Mouse (Mus musculus): ENCODE results near the gene Psmc3. TPM values are rescaled to one million over a fixed set of nuclear protein-coding genes. Genes with fewer than 3 reads are reported as not detected.

Gene Psmc3
- total and polyA plus RNA-seq, 3 experiments = 214 to 284 (median 257) TPM

- in situ Hi-C loops (cut with MboI; ENCODE audit: low pct_ligation_motif_present, low pct_unique_long_range_greater_than_20kb, low sequenced_read_pairs) = no loop called here
- TF ChIP-seq JUN (IDR thresholded peaks at IDR 0.05; ENCODE audit: insufficient read depth, low read depth, low read length) (no peak), UBTF (IDR thresholded peaks at IDR 0.05; ENCODE audit: low read depth, low read length) (no peak), CHD1 (IDR thresholded peaks at IDR 0.05; ENCODE audit: low read depth, low read length) (no peak), MAZ (IDR thresholded peaks at IDR 0.05; ENCODE audit: low read depth, low read length) (no peak), ZNF384 (IDR thresholded peaks at IDR 0.05; ENCODE audit: low read depth, low read length) (no peak), IRF4 (IDR thresholded peaks at IDR 0.05; ENCODE audit: low read depth, low read length) (no peak), USF1 (IDR thresholded peaks at IDR 0.05; ENCODE audit: low read depth, low read length) (no peak), JUND (conservative IDR thresholded peaks at IDR 0.05; ENCODE audit: low read depth, low read length) (no peak), BHLHE40 (IDR thresholded peaks at IDR 0.05; ENCODE audit: low read depth, low read length) (no peak)
- H3K36me3 ChIP-seq (replicated peaks in 1 of 2; ENCODE audit: control insufficient read depth in 1 of 2, insufficient read depth in 1 of 2, low read length in 1 of 2) = peaks cover 54 to 91% of the 10 kb centered on the region in 2 experiments
- no peaks in the 10 kb centered on the region for H3K9me3 ChIP-seq (replicated peaks; ENCODE audit: low read length)
- no peak overlapping the region for H3K4me2 ChIP-seq (ENCODE audit: insufficient read depth, low read depth, poor library complexity, severe bottlenecking)
- no peak for DNase-seq (ENCODE audit: extremely low read depth)
- H3K4me1 ChIP-seq (ENCODE audit: control insufficient read depth in 1 of 2, insufficient read depth in 2 of 2) = peaks cover 0 to 18% of the 10 kb centered on the region in 2 experiments; a peak in 2 of 4 replicates
- H3K4me3 ChIP-seq (replicated peaks in 1 of 3; ENCODE audit: low read depth in 2 of 3, low read length in 2 of 3, poor library complexity in 1 of 3) = no peak overlapping the region
- H3K9ac ChIP-seq (ENCODE audit: insufficient read depth, low read depth) = no peak overlapping the region
- dilution Hi-C loops (cut with MboI; ENCODE audit: extremely low pct_ligation_motif_present, extremely low pct_unique_long_range_greater_than_20kb, low sequenced_read_pairs) = no loop called here
- no peaks in the 10 kb centered on the region for H3K27me3 ChIP-seq (replicated peaks)
- H3K79me2 ChIP-seq (replicated peaks; ENCODE audit: control insufficient read depth, extremely low read depth, insufficient read depth, poor library complexity, severe bottlenecking) = no peaks in the 10 kb centered on the region
- no peak overlapping the region for H3K27ac ChIP-seq (ENCODE audit: insufficient read depth, low read depth)
Measured at GRCm38 (mm10) chr2:91015386-91015785, 38.4 kb upstream of the Psmc3 start.

- in situ Hi-C loops (cut with MboI; ENCODE audit: low pct_ligation_motif_present, low pct_unique_long_range_greater_than_20kb, low sequenced_read_pairs) = no loop called here
- Histone ChIP-seq H3K27ac (ENCODE audit: insufficient read depth, low read depth) (no peak overlapping the region), H3K4me3 (replicated peaks in 1 of 3; ENCODE audit: low read depth in 2 of 3, low read length in 2 of 3, poor library complexity in 1 of 3) (no peak overlapping the region), H3K9me3 (replicated peaks; ENCODE audit: low read length) (no peaks in the 10 kb centered on the region), H3K4me2 (ENCODE audit: insufficient read depth, low read depth, poor library complexity, severe bottlenecking) (no peak overlapping the region), H3K79me2 (replicated peaks; ENCODE audit: control insufficient read depth, extremely low read depth, insufficient read depth, poor library complexity, severe bottlenecking) (no peaks in the 10 kb centered on the region), H3K4me1 (ENCODE audit: control insufficient read depth in 1 of 2, insufficient read depth in 2 of 2) (peaks cover 0 to 14% of the 10 kb centered on the region in 2 experiments; a peak in 2 of 4 replicates), H3K27me3 (replicated peaks) (no peaks in the 10 kb centered on the region), H3K9ac (ENCODE audit: insufficient read depth, low read depth) (no peak overlapping the region), H3K36me3 (replicated peaks in 1 of 2; ENCODE audit: control insufficient read depth in 1 of 2, insufficient read depth in 1 of 2, low read length in 1 of 2) (peaks cover 35 to 78% of the 10 kb centered on the region in 2 experiments)
- DNase-seq (ENCODE audit: extremely low read depth) = no peak
- no peak for TF ChIP-seq USF2 (conservative IDR thresholded peaks at IDR 0.05; ENCODE audit: low read depth, low read length)
- TF ChIP-seq MXI1 (IDR thresholded peaks at IDR 0.05; ENCODE audit: low read depth, low read length) = no peak
- no peak for TF ChIP-seq ELF1 (IDR thresholded peaks at IDR 0.05; ENCODE audit: low read depth, low read length)
- TF ChIP-seq EP300 (IDR thresholded peaks at IDR 0.05; ENCODE audit: low read length) = no peak
- TF ChIP-seq SMC3 (IDR thresholded peaks at IDR 0.05; ENCODE audit: low read depth, low read length) = no peak
- no peak for TF ChIP-seq HCFC1 (IDR thresholded peaks at IDR 0.05; ENCODE audit: low read depth, low read length)
- no peak for TF ChIP-seq USF1 (IDR thresholded peaks at IDR 0.05; ENCODE audit: low read depth, low read length)
- no peak for TF ChIP-seq ETS1 (conservative IDR thresholded peaks at IDR 0.05; ENCODE audit: low read depth, low read length)
- no peak for TF ChIP-seq GABPA (IDR thresholded peaks at IDR 0.05; ENCODE audit: insufficient replicate concordance, low read depth, low read length)
- TF ChIP-seq UBTF (IDR thresholded peaks at IDR 0.05; ENCODE audit: low read depth, low read length) = no peak
- no peak for TF ChIP-seq NRF1 (IDR thresholded peaks at IDR 0.05; ENCODE audit: low read depth, low read length)
- TF ChIP-seq MAX (IDR thresholded peaks at IDR 0.05; ENCODE audit: low read length) = no peak
- no peak for TF ChIP-seq BHLHE40 (IDR thresholded peaks at IDR 0.05; ENCODE audit: low read depth, low read length)
- no peak for TF ChIP-seq RCOR1 (conservative IDR thresholded peaks at IDR 0.05; ENCODE audit: low read depth, low read length)
- no peak for TF ChIP-seq TBP (conservative IDR thresholded peaks at IDR 0.05; ENCODE audit: low read depth, low read length)
- dilution Hi-C loops (cut with MboI; ENCODE audit: extremely low pct_ligation_motif_present, extremely low pct_unique_long_range_greater_than_20kb, low sequenced_read_pairs) = no loop called here
Measured at GRCm38 (mm10) chr2:91018061-91018788, 35.6 kb upstream of the Psmc3 start.

All from CH12.LX (cell line).